Mouse (Mus musculus) testis, adult 2 months (tissue): ENCODE data around the gene Erich4. TPM values are rescaled to one million over a fixed set of nuclear protein-coding genes. Genes with fewer than 3 reads are reported as not detected.

Experiments
- H3K27ac ChIP-seq: fragments of 200-500 bp; 2 replicates; pipeline ENCODE4 v1.5.1; 2012; ENCODE audit warnings: low read depth, low read length; ENCODE audit not compliant: control insufficient read depth, insufficient read depth
- H3K27me3 ChIP-seq: fragments of 200-500 bp; 2 replicates; pipeline ENCODE4 v1.6.1; 2012; ENCODE audit warnings: mild to moderate bottlenecking, low read length, moderate library complexity; ENCODE audit not compliant: control insufficient read depth, insufficient read depth
- H3K36me3 ChIP-seq: fragments of 200-500 bp; 2 replicates; pipeline ENCODE4 v1.6.1; 2012; ENCODE audit warnings: mild to moderate bottlenecking, low read length; ENCODE audit not compliant: control insufficient read depth, insufficient read depth
- H3K4me1 ChIP-seq: fragments of 200-500 bp; 2 replicates; pipeline ENCODE4 v1.6.1; 2012; ENCODE audit warnings: low read length; ENCODE audit not compliant: control insufficient read depth, insufficient read depth
- H3K4me3 ChIP-seq: fragments of 200-500 bp; 2 replicates; pipeline ENCODE4 v1.5.1; 2012; ENCODE audit warnings: low read depth, mild to moderate bottlenecking, low read length, moderate library complexity, mixed read lengths; ENCODE audit not compliant: control insufficient read depth
- CTCF ChIP-seq: fragments of 200-500 bp; IDR thresholded peaks from 2 replicates; pipeline ENCODE4 v1.5.1; 2012; ENCODE audit warnings: low read depth, mild to moderate bottlenecking, inconsistent platforms, low read length, moderate library complexity; ENCODE audit not compliant: control insufficient read depth, insufficient read depth, insufficient replicate concordance
- POLR2A ChIP-seq: fragments of 200-500 bp; IDR thresholded peaks from 2 replicates; pipeline ENCODE4 v1.6.1; 2012; ENCODE audit warnings: low read depth, mild to moderate bottlenecking, inconsistent platforms, low read length, moderate library complexity; ENCODE audit not compliant: control insufficient read depth
- polyA plus RNA-seq: library from polyadenylated mRNA; depleted of rRNA; stranded (reverse); fragments of >200 nt; gene quantifications from 2 replicates; pipeline ENCODE4 v1.2.3, GENCODE M21; 2012

Gene Erich4
- polyA plus RNA-seq, 1 experiment: not detected

DNA sequence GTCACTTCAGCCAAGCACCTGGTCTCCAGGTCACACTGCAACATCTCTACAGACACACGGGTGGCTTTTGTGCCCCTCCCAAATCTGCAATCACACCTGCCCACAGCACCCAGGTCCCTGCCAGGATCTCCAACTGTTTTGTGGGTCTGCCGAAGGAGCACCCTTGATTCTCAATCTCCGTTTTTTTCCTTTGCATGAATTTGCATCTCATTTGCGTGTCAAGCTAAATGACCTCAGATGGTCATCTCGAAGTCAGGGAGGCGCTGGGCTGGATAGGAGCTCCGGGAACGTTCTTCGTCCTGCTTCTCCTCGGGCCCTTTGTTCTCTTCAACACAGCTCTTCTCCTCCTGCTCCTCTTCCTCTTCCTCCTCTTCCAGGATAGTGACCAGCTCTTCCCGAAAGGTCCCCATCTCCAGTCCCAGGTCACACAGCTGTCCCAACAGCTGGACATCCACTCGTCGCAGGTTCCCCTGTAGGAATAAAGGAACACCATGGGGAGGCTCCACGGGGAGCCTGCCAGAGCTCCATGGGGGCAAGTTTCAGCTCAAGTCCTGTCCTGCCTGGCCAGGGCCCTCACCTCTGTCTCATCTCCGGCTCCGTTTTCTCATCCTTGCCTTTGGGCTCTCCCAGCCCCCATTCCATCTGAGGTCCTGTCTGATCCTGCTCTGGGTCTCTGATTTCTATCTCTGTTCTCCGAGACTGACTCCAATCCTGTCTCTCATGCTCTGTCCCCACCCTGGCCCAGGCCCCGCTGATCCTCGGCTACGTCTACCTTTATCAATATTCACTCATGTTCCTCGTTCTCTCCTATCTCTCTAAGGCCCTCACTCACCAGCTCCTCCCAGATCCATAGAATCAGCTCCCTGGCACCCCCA, 624 bp downstream of the Erich4 start:
- Histone ChIP-seq H3K27me3 (no peaks in the 10 kb centered on the region), H3K36me3 (no peaks in the 10 kb centered on the region), H3K27ac (no peak overlapping the region), H3K4me3 (no peak overlapping the region), H3K4me1 (peaks cover 9% of the 10 kb centered on the region)
- TF ChIP-seq CTCF: no peak
- TF ChIP-seq POLR2A: no peak

DNA sequence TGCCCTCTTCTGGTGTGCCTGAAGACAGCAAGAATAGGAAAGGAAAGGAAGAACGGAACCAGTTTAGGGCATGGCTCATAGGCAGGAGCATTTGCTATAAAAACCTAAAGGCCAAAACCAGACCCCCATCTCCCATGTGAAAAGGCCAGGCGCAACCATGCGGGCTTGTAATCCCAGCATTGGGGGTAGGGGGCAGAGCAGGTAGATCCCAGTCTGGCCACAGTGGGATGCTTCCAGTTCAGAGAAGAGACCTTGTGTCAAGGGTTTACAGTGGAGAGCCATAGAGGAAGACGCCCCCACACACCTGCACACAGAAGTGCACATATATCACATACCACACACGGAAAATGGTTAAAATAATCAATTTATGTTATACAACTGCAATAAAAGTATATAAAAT, 1.6 kb downstream of the Erich4 start:
- Histone ChIP-seq H3K36me3 (no peaks in the 10 kb centered on the region), H3K4me3 (no peak overlapping the region), H3K27ac (no peak overlapping the region), H3K27me3 (no peaks in the 10 kb centered on the region), H3K4me1 (peaks cover 7% of the 10 kb centered on the region)
- TF ChIP-seq POLR2A (no peak), CTCF (no peak)

DNA sequence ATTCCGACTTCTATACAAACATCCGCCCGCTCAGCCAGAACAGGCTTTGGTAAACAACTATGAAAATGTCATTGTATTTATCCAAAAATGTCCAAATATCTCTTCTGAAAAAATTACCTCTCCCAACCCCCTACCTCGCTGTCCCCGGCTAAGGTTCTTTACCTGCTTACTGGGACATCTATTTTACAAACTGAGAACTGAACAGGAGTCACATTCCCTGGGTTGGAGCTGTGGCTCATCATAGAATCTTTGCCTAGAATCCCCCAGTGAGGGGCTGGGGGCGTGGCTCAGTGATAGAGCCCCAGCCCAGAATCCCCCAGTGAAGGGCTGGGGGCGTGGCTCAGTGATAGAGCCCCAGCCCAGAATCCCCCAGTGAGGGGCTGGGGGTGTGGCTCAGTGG, 4.2 kb downstream of the Erich4 start:
- Histone ChIP-seq H3K27me3 (no peaks in the 10 kb centered on the region), H3K4me1 (peaks cover 4% of the 10 kb centered on the region), H3K36me3 (no peaks in the 10 kb centered on the region), H3K27ac (no peak overlapping the region), H3K4me3 (no peak overlapping the region)
- TF ChIP-seq POLR2A: no peak
- no peak for TF ChIP-seq CTCF

DNA sequence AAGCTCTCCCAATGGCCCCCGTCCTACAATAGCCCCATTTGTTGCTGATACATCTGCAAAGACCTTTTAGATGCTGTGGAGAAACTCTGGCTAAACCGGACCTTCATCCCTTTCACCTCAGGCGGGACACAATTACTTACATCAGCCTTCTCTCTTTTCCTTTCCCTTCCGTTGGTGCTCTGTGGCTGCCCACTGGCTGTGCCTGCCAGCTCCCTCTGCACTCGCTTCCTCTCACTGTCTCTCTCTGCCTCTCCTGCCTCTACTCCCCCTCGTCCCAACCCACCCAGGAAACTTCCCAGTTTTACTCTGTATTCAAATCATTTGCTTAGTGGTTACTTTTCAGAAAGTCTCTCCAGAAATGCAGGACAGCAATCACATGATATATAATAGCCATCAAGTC, 5.6 kb downstream of the Erich4 start:
- Histone ChIP-seq H3K27ac (no peak overlapping the region), H3K27me3 (no peaks in the 10 kb centered on the region), H3K4me1 (peaks cover 1% of the 10 kb centered on the region; the same call in 1 of the 2 replicates), H3K4me3 (no peak overlapping the region), H3K36me3 (no peaks in the 10 kb centered on the region)
- TF ChIP-seq POLR2A: no peak
- TF ChIP-seq CTCF: no peak

DNA sequence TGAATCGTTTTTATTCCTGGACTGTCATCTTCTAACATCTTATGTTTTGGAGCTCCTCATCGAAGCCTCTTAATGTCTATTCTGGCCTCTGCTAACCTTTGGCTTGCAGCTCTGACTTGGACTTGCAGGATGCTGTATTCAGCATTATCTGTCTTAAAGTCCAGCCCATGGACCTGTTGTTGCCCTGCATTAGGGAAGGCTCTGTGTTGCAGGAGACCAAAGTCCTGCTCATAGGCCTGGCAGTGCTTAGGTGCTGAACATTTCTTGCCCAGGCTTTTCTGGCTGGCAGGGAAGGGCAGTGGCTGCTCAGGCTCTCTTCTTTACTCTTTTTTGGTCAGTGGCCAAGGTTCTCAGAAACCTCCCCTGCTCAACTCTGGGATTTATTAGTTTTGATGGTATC, 8.5 kb downstream of the Erich4 start:
- Histone ChIP-seq H3K4me1 (no peaks in the 10 kb centered on the region), H3K27ac (no peak overlapping the region), H3K27me3 (no peaks in the 10 kb centered on the region), H3K36me3 (no peaks in the 10 kb centered on the region), H3K4me3 (no peak overlapping the region)
- TF ChIP-seq CTCF (no peak), POLR2A (no peak)

DNA sequence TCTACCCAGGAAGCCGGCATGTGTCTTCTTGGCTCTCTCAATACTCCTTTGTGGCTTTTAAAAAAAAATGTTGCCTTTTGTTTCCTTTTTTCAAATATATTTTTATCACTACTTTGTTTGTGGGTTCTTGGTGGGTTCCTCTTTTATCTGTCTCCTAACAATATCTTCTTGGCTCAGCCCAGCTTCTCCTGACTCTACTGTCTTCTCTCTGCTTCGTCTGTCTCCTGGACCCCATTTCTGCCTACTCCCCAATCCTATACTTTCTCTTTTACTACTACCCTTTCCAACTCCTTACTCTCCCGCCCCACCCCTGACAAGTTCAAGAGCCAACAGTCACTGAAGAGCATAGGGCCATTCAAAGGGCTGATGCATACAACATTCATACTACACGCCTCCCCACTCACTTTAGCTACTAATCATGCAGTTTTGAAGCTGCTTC, 9.0 kb downstream of the Erich4 start:
- Histone ChIP-seq H3K36me3 (no peaks in the 10 kb centered on the region), H3K27me3 (no peaks in the 10 kb centered on the region), H3K27ac (no peak overlapping the region), H3K4me3 (no peak overlapping the region), H3K4me1 (peaks cover under 1% of the 10 kb centered on the region; the same call in 1 of the 2 replicates)
- TF ChIP-seq POLR2A (no peak), CTCF (no peak)

DNA sequence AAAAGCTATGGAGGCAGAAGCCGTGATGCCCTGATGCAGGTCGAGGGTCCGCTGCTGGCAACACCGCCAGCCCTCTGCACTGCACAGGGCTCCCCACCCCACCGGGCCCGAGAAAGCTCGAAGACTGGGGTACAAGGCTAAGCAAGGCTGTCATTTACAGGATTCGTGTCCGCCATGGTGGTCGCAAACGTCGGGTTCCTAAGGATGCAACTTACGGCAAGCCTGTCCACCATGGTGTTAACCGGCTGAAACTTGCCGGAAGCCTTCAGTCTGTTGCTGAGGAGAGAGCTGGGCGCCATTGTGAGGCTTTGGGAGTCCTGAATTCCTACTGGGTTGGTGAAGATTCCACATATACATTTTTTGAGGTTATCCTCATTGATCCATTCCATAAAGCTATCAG, 14.3 kb downstream of the Erich4 start:
- H3K4me3 ChIP-seq: peak overlapping the region; percentile 69
- H3K27ac ChIP-seq: no peak overlapping the region
- TF ChIP-seq POLR2A (no peak), CTCF (no peak)
- peaks cover 17% of the 10 kb centered on the region for H3K4me1 ChIP-seq
- no peaks in the 10 kb centered on the region for H3K27me3 ChIP-seq
- H3K36me3 ChIP-seq: no peaks in the 10 kb centered on the region
